Mouse (Mus musculus): ENCODE measurements around the gene Mnd1.

Mnd1 gene

DNA sequence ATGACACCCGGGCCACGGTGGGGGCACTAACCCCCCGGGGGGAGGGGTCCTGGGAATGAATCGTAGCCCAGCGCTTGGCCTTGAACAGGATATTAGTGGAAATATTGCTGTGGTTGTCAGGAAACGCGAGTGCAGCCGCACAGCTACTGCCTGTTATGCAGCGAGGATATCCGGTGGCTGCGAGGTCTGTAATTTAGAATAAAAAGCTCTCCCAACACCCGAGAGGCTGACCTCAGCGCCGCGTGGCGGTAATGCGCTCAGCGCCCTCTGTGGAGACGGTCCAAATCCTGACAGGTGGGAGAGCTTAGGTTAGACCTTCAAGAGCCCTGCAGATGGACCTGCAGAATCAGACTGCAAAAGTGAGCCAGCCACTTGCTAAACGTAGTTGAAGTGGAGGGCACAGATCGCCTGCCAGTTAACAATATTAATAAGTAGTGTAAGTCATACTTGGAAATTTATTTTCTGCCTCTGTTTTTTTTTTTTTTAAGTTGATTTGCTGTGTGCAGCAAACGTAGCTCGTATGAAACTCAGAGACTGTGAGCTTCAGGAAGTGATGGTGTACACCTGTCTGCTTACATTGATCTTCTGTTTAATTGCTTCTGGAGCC lies 115.0 kb downstream of the Mnd1 start:
- peak; percentile 74 to 80 for DNase-seq

DNA sequence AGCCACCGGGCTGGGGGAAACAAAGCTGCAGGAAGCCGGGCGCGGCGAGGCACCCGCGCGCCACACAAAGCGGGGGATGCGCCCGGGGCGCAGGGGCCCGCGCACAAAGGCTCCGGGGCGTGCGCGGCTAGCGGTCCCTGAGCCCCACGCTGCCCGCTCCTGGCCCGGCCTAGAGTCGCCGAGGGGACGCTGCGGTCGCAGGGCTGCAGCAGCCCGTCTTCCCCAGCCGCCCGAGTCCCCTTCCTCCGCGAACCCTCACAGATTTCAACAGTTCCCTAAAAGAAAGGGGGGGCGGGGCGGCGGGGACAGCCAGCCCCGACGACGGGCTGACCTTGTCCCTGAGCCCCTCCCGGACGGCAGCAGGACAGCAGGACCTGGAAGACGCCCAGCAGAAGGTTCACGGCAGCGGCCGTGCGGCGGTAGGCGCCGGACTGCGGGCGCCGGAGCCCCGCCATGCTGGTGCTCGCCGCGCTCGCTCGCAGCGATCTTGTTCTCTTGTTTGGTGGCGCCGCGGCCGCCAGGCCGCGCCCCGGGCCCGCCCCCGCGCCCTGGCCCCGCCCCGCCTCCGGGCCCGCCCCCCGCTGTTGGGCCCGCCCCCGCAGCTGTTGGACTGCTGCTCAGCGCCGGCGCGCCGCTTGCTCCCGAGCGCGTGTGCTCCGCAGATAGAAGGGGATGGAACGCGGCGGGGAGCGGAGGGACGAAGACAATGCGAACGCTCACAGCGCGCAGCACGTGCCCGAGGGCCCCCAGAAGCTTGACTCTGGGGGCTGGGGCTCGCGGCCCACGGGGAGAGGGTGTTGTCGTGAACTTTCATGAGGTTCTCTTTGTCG lies 115.7 kb downstream of the Mnd1 start, which contains the start of gene Tmem131l:
Gene Tmem131l, minus strand, starts transcription at position 530 of the 830 bp plus-strand sequence.
- peak; percentile 95 to 97 for DNase-seq

DNA sequence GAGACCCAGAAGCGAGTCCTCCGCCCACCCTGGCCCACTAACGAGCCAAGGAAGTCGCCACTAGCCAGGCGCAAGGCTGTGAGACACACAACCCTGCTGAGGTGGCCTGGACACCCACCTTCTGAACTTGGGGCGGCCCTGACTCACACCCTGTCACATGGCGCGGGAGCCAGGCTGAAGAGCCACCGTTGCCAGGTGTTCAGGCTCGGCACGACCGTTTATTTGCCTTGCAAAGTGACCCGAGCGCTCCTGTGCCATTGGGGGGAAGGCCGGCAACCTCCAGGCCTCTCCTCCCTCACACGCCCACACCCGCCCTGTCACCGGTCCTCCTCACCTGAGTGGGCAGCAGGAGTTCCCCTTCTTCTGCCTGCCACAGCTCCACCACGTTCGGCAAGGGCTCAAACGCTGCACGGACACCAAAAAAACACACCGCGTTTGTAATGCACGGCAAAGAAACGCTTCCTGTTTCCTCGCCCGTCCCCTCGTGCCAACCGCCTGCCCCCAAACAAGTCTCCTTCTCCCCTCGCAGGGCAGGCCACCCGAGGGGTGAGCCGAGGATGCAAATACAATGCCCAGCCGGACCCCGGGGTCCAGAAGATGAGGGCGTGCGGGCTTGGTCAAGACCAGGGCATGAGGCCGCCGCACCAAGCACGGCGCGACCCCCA lies 116.5 kb downstream of the Mnd1 start:
- DNase-seq, result peak; percentile 63 to 67

DNA sequence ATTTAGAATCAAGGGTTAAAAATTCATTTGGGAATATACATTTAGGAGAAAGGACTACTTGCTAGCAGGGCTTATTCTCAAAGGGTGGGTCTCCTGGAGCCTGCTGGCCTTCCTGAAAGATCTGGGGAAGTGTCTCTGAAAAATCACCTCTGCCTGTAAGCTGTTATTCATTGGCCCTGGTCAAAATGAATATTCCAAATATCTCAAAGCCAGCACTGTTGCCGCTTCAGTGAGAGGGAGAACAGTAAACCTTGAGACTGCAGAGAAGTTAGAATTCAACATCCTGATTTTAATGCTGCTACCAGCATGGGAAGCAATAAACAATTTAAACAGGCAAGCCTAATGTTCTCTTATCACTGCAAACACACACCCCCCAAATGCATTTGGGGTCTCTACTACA lies 117.5 kb downstream of the Mnd1 start:
- no peak for DNase-seq
